Mouse (Mus musculus) heart, postnatal 0 days (tissue): ENCODE measurements around the gene Atp8a1.

ENCODE experiments used
- CTCF ChIP-seq: IDR thresholded peaks from 2 replicates; pipeline ENCODE4 v1.5.1; 2016; ENCODE audit warnings: antibody characterized with exemption, control low read depth, low read depth
- EP300 ChIP-seq: IDR thresholded peaks from 2 replicates; pipeline ENCODE4 v1.6.1; 2016; ENCODE audit warnings: antibody characterized with exemption, low read depth

DNA sequence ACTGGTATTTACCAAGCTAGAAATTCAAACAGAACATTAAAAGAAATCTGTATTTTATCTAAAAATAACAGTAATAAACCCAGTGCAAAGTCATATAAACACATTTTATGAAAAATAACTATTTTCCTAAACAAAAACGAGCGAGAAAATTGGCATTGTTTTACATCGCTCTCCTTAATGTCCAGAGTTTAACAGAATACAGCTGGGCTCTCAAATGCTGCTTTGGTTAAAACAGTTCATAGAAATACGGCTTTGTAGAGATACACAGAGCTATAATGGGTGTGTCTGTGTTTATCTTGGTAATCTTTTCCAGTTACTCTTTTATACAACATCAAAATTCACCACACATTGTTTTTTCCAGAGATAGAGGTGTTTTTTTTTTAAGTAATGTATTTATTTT lies 194.8 kb downstream of the Atp8a1 start:
- no peak for TF ChIP-seq CTCF
- no peak for TF ChIP-seq EP300
